Mouse (Mus musculus): ENCODE results near the gene S100a7a. TPM values are rescaled to one million over a fixed set of nuclear protein-coding genes. Genes with fewer than 3 reads are reported as not detected.

S100a7a gene
- polyA plus RNA-seq, 1 experiment from 2014 or later, result not detected

- Histone ChIP-seq H3K27ac (no peak overlapping the region), H3K4me2 (replicated peaks) (no peak overlapping the region), H3K9ac (no peak overlapping the region), H3K27me3 (replicated peaks) (no peaks in the 10 kb centered on the region), H3K36me3 (no peaks in the 10 kb centered on the region), H3K9me3 (no peaks in the 10 kb centered on the region), H3K4me3 (no peak overlapping the region), H3K4me1 (no peaks in the 10 kb centered on the region)
- WGBS, result 87% methylated on average over 2 of the region's 2 CpGs
- no peak for ATAC-seq (ENCODE audit: low FRiP score, low read depth)
Observed at GRCm38 (mm10) chr3:90631984-90632383, 21.8 kb upstream of the S100a7a start.

- no peaks in the 10 kb centered on the region for H3K27me3 ChIP-seq (replicated peaks)
- H3K4me1 ChIP-seq, result no peaks in the 10 kb centered on the region
- no peaks in the 10 kb centered on the region for H3K9me3 ChIP-seq
- no peak overlapping the region for H3K4me3 ChIP-seq
- H3K4me2 ChIP-seq (replicated peaks), result no peak overlapping the region
- H3K27ac ChIP-seq, result no peak overlapping the region
- H3K36me3 ChIP-seq, result no peaks in the 10 kb centered on the region
- 75% methylated on average over 1 of the region's 1 CpGs for WGBS
- ATAC-seq (ENCODE audit: low FRiP score, low read depth), result no peak
- no peak overlapping the region for H3K9ac ChIP-seq
Observed at GRCm38 (mm10) chr3:90638511-90639275, 15.1 kb upstream of the S100a7a start.

GRCm38 (mm10) chr3:90639511-90640154, 14.2 kb upstream of the S100a7a start:
- Histone ChIP-seq H3K4me2 (replicated peaks) (no peak overlapping the region), H3K4me1 (no peaks in the 10 kb centered on the region), H3K9ac (no peak overlapping the region), H3K9me3 (no peaks in the 10 kb centered on the region), H3K36me3 (no peaks in the 10 kb centered on the region), H3K27ac (no peak overlapping the region), H3K27me3 (replicated peaks) (no peaks in the 10 kb centered on the region), H3K4me3 (no peak overlapping the region)
- WGBS, result 52% methylated on average over 7 of the region's 7 CpGs
- peak; percentile 17; the same call in 1 of the 2 replicates for ATAC-seq (ENCODE audit: low FRiP score, low read depth)

GRCm38 (mm10) chr3:90640981-90641380, 12.8 kb upstream of the S100a7a start:
- no peaks in the 10 kb centered on the region for H3K4me1 ChIP-seq
- WGBS, result 85% methylated on average over 7 of the region's 7 CpGs
- no peak overlapping the region for H3K4me2 ChIP-seq (replicated peaks)
- no peaks in the 10 kb centered on the region for H3K9me3 ChIP-seq
- H3K27ac ChIP-seq, result no peak overlapping the region
- no peaks in the 10 kb centered on the region for H3K36me3 ChIP-seq
- H3K4me3 ChIP-seq, result no peak overlapping the region
- ATAC-seq (ENCODE audit: low FRiP score, low read depth), result no peak
- H3K27me3 ChIP-seq (replicated peaks), result no peaks in the 10 kb centered on the region
- H3K9ac ChIP-seq, result no peak overlapping the region

- no peaks in the 10 kb centered on the region for H3K36me3 ChIP-seq
- no peak overlapping the region for H3K27ac ChIP-seq
- no peak overlapping the region for H3K4me2 ChIP-seq (replicated peaks)
- no peak overlapping the region for H3K4me3 ChIP-seq
- 58% methylated on average over 3 of the region's 3 CpGs for WGBS
- no peak for ATAC-seq (ENCODE audit: low FRiP score, low read depth)
- H3K9me3 ChIP-seq, result no peaks in the 10 kb centered on the region
- no peak overlapping the region for H3K9ac ChIP-seq
- no peaks in the 10 kb centered on the region for H3K4me1 ChIP-seq
- H3K27me3 ChIP-seq (replicated peaks), result no peaks in the 10 kb centered on the region
Observed at GRCm38 (mm10) chr3:90644220-90644619, 9.6 kb upstream of the S100a7a start.

GRCm38 (mm10) chr3:90647291-90647690, 6.5 kb upstream of the S100a7a start:
- no peak overlapping the region for H3K9ac ChIP-seq
- H3K4me3 ChIP-seq, result no peak overlapping the region
- no peak overlapping the region for H3K4me2 ChIP-seq (replicated peaks)
- WGBS, result 84% methylated on average over 1 of the region's 1 CpGs
- no peaks in the 10 kb centered on the region for H3K27me3 ChIP-seq (replicated peaks)
- H3K9me3 ChIP-seq, result no peaks in the 10 kb centered on the region
- no peak for ATAC-seq (ENCODE audit: low FRiP score, low read depth)
- no peaks in the 10 kb centered on the region for H3K4me1 ChIP-seq
- H3K36me3 ChIP-seq, result no peaks in the 10 kb centered on the region
- H3K27ac ChIP-seq, result no peak overlapping the region

- no peaks in the 10 kb centered on the region for H3K27me3 ChIP-seq (replicated peaks)
- ATAC-seq (ENCODE audit: low FRiP score, low read depth), result no peak
- no peak overlapping the region for H3K4me2 ChIP-seq (replicated peaks)
- no peak overlapping the region for H3K9ac ChIP-seq
- no peak overlapping the region for H3K27ac ChIP-seq
- H3K9me3 ChIP-seq, result no peaks in the 10 kb centered on the region
- no peak overlapping the region for H3K4me3 ChIP-seq
- no peaks in the 10 kb centered on the region for H3K4me1 ChIP-seq
- no peaks in the 10 kb centered on the region for H3K36me3 ChIP-seq
Observed at GRCm38 (mm10) chr3:90648981-90649380, 4.8 kb upstream of the S100a7a start.

GRCm38 (mm10) chr3:90649832-90650231, 4.0 kb upstream of the S100a7a start:
- Histone ChIP-seq H3K36me3 (no peaks in the 10 kb centered on the region), H3K9ac (no peak overlapping the region), H3K27ac (no peak overlapping the region), H3K9me3 (no peaks in the 10 kb centered on the region), H3K4me3 (no peak overlapping the region), H3K4me2 (replicated peaks) (no peak overlapping the region), H3K4me1 (no peaks in the 10 kb centered on the region), H3K27me3 (replicated peaks) (no peaks in the 10 kb centered on the region)
- 87% methylated on average over 2 of the region's 2 CpGs for WGBS
- ATAC-seq (ENCODE audit: low FRiP score, low read depth), result no peak

- H3K9me3 ChIP-seq, result no peaks in the 10 kb centered on the region
- H3K36me3 ChIP-seq, result no peaks in the 10 kb centered on the region
- WGBS, result 36% methylated on average over 5 of the region's 5 CpGs
- H3K27me3 ChIP-seq (replicated peaks), result no peaks in the 10 kb centered on the region
- H3K4me3 ChIP-seq, result no peak overlapping the region
- ATAC-seq (ENCODE audit: low FRiP score, low read depth), result peak; percentile 74
- no peaks in the 10 kb centered on the region for H3K4me1 ChIP-seq
- H3K4me2 ChIP-seq (replicated peaks), result no peak overlapping the region
- no peak overlapping the region for H3K27ac ChIP-seq
- no peak overlapping the region for H3K9ac ChIP-seq
Observed at GRCm38 (mm10) chr3:90652878-90653508, 824 bp upstream of the S100a7a start.

GRCm38 (mm10) chr3:90657405-90657804, 3.6 kb downstream of the S100a7a start:
- Histone ChIP-seq H3K36me3 (no peaks in the 10 kb centered on the region), H3K9ac (no peak overlapping the region), H3K9me3 (no peaks in the 10 kb centered on the region), H3K4me1 (no peaks in the 10 kb centered on the region), H3K27ac (no peak overlapping the region), H3K27me3 (replicated peaks) (no peaks in the 10 kb centered on the region), H3K4me2 (replicated peaks) (no peak overlapping the region), H3K4me3 (no peak overlapping the region)
- no peak for ATAC-seq (ENCODE audit: low FRiP score, low read depth)
- 86% methylated on average over 4 of the region's 4 CpGs for WGBS

- no peaks in the 10 kb centered on the region for H3K27me3 ChIP-seq (replicated peaks)
- no peak overlapping the region for H3K4me2 ChIP-seq (replicated peaks)
- H3K4me3 ChIP-seq, result no peak overlapping the region
- ATAC-seq (ENCODE audit: low FRiP score, low read depth), result no peak
- H3K9me3 ChIP-seq, result no peaks in the 10 kb centered on the region
- H3K36me3 ChIP-seq, result no peaks in the 10 kb centered on the region
- H3K27ac ChIP-seq, result no peak overlapping the region
- no peak overlapping the region for H3K9ac ChIP-seq
- no peaks in the 10 kb centered on the region for H3K4me1 ChIP-seq
Observed at GRCm38 (mm10) chr3:90659364-90660044, 5.7 kb downstream of the S100a7a start.

GRCm38 (mm10) chr3:90664219-90664618, 10.4 kb downstream of the S100a7a start:
- no peaks in the 10 kb centered on the region for H3K4me1 ChIP-seq
- H3K27me3 ChIP-seq (replicated peaks), result no peaks in the 10 kb centered on the region
- no peak overlapping the region for H3K4me3 ChIP-seq
- no peak overlapping the region for H3K27ac ChIP-seq
- 85% methylated on average over 2 of the region's 2 CpGs for WGBS
- no peak overlapping the region for H3K4me2 ChIP-seq (replicated peaks)
- H3K36me3 ChIP-seq, result no peaks in the 10 kb centered on the region
- no peaks in the 10 kb centered on the region for H3K9me3 ChIP-seq
- H3K9ac ChIP-seq, result no peak overlapping the region
- ATAC-seq (ENCODE audit: low FRiP score, low read depth), result no peak
